Mouse (Mus musculus): ENCODE measurements around the gene Srd5a3.

The Srd5a3 gene

GRCm38 (mm10) chr5:76194377-76194945, 54.4 kb downstream of the Srd5a3 start:
- DNase-seq = no peak

- no peak for DNase-seq
These were observed 59.3 kb downstream of the Srd5a3 start for GRCm38 (mm10) chr5:76199346-76199745.

- DNase-seq = no peak
These were observed 63.1 kb downstream of the Srd5a3 start for GRCm38 (mm10) chr5:76203171-76203570.

Data from right cerebral cortex, adult 18-20 months (tissue).